Mouse (Mus musculus): ENCODE results near the gene Ccne1.

DNA sequence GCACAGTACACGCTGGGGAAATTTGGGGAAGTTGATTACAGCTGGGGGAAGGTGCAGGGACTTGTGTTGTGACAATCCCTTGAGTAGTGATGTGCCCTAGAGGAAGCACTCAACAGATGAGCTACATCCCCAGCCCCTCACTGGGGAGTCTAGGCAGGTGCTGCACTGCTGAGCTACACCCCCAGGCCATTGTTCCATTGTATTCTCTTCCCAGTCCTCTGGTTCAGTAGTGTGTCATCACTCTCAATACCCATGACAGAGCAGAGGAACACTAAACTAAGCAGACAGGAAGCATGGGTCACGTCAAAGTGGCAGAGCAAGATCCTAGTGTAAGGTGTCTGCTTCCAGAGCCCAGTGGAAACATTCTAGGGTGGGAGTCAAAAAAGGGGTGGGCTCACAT lies 14.2 kb downstream of the Ccne1 start:
- TF ChIP-seq CTCF (IDR thresholded peaks at IDR 0.05): no peak
- no peak for TF ChIP-seq EP300 (IDR thresholded peaks at IDR 0.05)
